Mouse (Mus musculus) left cerebral cortex, adult 2 months (tissue): Measurements from ENCODE around the gene Eif4g1. TPM values are rescaled to one million over a fixed set of nuclear protein-coding genes. Genes with fewer than 3 reads are reported as not detected.

Source experiments
- DNase-seq, 2 experiments: peaks; one replicate each; pipeline ENCODE4 v3.0.0; 2021 to 2022; ENCODE audit warnings: low spot score in 2 of 2, mixed read lengths in 1 of 2; ENCODE audit errors: extremely low spot score in 1 of 2
- H3K27ac ChIP-seq: fragments of 200-600 bp; 2 replicates; pipeline ENCODE4 v1.8.1; 2022
- H3K4me3 ChIP-seq: fragments of 200-600 bp; 2 replicates; pipeline ENCODE4 v1.8.1; 2022
- CTCF ChIP-seq: fragments of 200-600 bp; IDR thresholded peaks from 2 replicates; pipeline ENCODE4 v1.8.1; 2022; ENCODE audit warnings: antibody characterized with exemption, mild to moderate bottlenecking, moderate library complexity
- intact Hi-C: fragments of 180-260 bp; cut with DNase I; formaldehyde crosslinking; loops from one replicate; pipeline ENCODE4 v1.15.1; 2025
- total RNA-seq, 2 experiments: library from RNA; stranded (reverse); gene quantifications; 2 replicates each; pipeline ENCODE4 v1.2.3; 2021

Gene Eif4g1
- total RNA-seq, 2 experiments from 2014 or later: 278 to 283 TPM

GRCm38 (mm10) chr16:20694781-20695180 is 26.7 kb downstream of the Eif4g1 start:
- Histone ChIP-seq H3K27ac (peak overlapping the region; percentile 88), H3K4me3 (peak overlapping the region; percentile 72)
- intact Hi-C loops: loop anchor here (1.0 kb wide), 1 partner anchor 22 kb away; no protein-coding TSS in a partner anchor
- DNase-seq: peak in 1 of 2 experiments; percentile 67
- TF ChIP-seq CTCF: no peak

DNA sequence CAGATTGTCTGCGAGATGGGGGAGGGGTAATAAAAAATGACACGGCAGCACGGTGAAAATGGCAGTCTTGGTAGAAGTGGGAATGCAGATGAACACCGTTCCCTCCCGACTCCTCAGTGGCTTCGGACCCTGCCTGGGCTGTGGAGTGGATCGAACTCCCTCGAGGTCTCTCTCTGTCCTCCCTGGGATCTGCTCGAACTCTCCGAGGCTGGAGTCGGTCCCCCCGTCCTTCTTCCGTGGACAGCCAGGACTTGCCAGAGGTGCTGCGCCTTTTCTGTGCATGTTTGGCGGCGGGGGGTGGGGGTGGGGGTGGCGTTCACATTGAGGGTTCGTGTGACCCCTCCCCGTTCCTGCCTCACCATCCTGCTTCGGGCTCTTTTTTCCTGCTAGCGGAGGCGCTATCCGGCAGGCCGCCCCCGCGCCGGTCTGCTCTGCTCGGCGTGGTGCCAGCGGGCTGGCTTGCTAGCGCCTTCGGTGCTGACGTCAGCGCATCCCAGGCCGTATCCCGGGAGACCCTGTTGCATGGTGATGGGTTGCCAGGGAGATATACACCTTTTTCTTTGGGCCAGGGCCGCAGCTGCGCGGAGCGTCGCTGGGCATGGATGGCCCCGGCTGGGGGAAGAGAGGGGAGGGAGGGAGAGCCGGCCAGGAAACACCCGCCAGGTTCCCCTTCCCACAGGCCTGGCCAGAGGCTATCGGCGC is 27.7 kb downstream of the Eif4g1 start:
- intact Hi-C loops: no loop called here
- H3K27ac ChIP-seq: peak overlapping the region; percentile 88
- TF ChIP-seq CTCF: no peak
- DNase-seq: peak; percentile 96 to 99
- peak overlapping the region; percentile 72 for H3K4me3 ChIP-seq

GRCm38 (mm10) chr16:20699266-20699665 is 31.2 kb downstream of the Eif4g1 start:
- DNase-seq: no peak
- Histone ChIP-seq H3K27ac (peak overlapping the region; percentile 24; the same call in 1 of the 2 replicates), H3K4me3 (no peak overlapping the region)
- TF ChIP-seq CTCF: no peak
- intact Hi-C loops: no loop called here

GRCm38 (mm10) chr16:20700036-20700435 is 31.9 kb downstream of the Eif4g1 start:
- peak overlapping the region; percentile 24 for H3K27ac ChIP-seq
- no peak for DNase-seq
- intact Hi-C loops: loop anchor here (5.0 kb wide), 1 partner anchor 492 kb away; no protein-coding TSS in a partner anchor
- no peak for TF ChIP-seq CTCF
- H3K4me3 ChIP-seq: no peak overlapping the region

- H3K27ac ChIP-seq: peak overlapping the region; percentile 64
- no peak for TF ChIP-seq CTCF
Observed at GRCm38 (mm10) chr16:20701316-20701715, 33.2 kb downstream of the Eif4g1 start.

GRCm38 (mm10) chr16:20701729-20702521 is 33.8 kb downstream of the Eif4g1 start:
- DNase-seq: peak in 1 of 2 experiments; percentile 18
- H3K4me3 ChIP-seq: no peak overlapping the region

More at GRCm38 (mm10) chr16:20701316-20701715, 33.2 kb downstream of the Eif4g1 start:
- no peak overlapping the region for H3K4me3 ChIP-seq
- no peak for DNase-seq
- intact Hi-C loops: loop anchor here (5.0 kb wide), 1 partner anchor 491 kb away; no protein-coding TSS in a partner anchor

GRCm38 (mm10) chr16:20702522-20702893 is 34.4 kb downstream of the Eif4g1 start:
- DNase-seq: peak in 1 of 2 experiments; percentile 66
- intact Hi-C loops: loop anchor here (5.0 kb wide), 1 partner anchor 490 kb away; no protein-coding TSS in a partner anchor
- TF ChIP-seq CTCF: peak; percentile 68
- Histone ChIP-seq H3K4me3 (no peak overlapping the region), H3K27ac (peak overlapping the region; percentile 64; the same call in 1 of the 2 replicates)

More at GRCm38 (mm10) chr16:20701729-20702521, 33.8 kb downstream of the Eif4g1 start:
- H3K27ac ChIP-seq: peak overlapping the region; percentile 64
- intact Hi-C loops: loop anchor here (5.0 kb wide), 1 partner anchor 490 kb away; no protein-coding TSS in a partner anchor
- no peak for TF ChIP-seq CTCF

GRCm38 (mm10) chr16:20703071-20703470 is 35.0 kb downstream of the Eif4g1 start:
- Histone ChIP-seq H3K27ac (no peak overlapping the region), H3K4me3 (no peak overlapping the region)
- intact Hi-C loops: loop anchor here (5.0 kb wide), 1 partner anchor 489 kb away; no protein-coding TSS in a partner anchor
- peak in 1 of 2 experiments; percentile 20 for DNase-seq
- no peak for TF ChIP-seq CTCF

DNA sequence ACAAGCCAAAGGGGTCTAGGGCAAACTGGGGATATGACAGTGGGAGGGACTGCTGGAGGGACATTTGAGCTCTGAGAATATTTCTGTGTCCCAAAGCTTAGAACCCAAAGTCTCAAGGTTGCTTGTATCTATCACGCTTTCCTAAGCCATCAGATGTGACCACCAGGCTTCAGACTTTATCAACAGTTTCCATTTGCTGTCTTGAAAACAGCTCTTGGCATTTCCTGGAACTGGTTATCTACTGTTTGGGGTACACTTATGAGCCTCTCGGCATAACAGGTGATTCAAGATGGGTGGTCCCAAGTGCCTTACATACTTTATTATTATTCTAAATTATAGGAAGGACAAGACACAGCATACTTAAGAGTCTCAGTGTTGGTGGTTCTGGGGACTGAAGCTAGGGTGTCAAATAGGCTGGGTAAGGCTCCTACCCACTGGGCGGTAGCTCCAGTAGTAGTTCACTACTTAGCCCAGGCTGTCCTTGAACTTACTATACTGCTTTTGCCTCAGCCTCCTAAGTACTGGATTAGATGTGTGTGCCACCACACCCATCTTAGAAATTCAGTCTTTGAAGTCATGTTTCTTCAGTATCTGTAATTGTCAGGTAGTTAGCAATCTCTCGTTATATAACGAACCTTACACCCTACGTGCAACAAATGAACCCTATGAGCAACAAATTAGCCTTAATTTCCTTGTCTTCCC is 35.7 kb downstream of the Eif4g1 start:
- Histone ChIP-seq H3K4me3 (no peak overlapping the region), H3K27ac (no peak overlapping the region)
- no peak for DNase-seq
- intact Hi-C loops: loop anchor here (5.0 kb wide), 1 partner anchor 488 kb away; no protein-coding TSS in a partner anchor
- no peak for TF ChIP-seq CTCF

DNA sequence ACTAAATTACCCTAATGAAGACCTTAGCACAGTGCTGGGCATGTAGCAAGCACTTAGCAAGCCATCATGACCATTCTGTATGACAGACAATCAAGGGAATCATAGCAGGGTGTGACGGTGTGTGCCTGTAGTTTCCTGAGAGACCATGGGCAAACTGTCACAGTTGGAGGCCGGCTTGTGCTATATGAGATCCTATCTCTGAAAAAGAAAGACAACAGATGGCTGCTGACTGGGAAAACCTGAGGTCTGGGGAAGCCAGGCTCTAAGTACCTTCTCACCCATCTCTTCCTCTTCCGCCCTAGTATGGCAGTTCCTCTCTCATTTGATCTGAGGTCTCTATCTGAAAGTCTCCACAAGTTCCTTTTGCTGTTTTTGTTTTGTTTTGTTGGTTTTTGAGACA is 37.7 kb downstream of the Eif4g1 start:
- H3K27ac ChIP-seq: peak overlapping the region; percentile 45; the same call in 1 of the 2 replicates
- H3K4me3 ChIP-seq: no peak overlapping the region
- no peak for TF ChIP-seq CTCF
- no peak for DNase-seq
- intact Hi-C loops: no loop called here

- intact Hi-C loops: no loop called here
- no peak for TF ChIP-seq CTCF
- Histone ChIP-seq H3K27ac (peak overlapping the region; percentile 6; the same call in 1 of the 2 replicates), H3K4me3 (no peak overlapping the region)
- peak in 1 of 2 experiments; percentile 22 for DNase-seq
Observed at GRCm38 (mm10) chr16:20706407-20707055, 38.4 kb downstream of the Eif4g1 start.
